Mouse (Mus musculus) naive thymus-derived CD4-positive, alpha-beta T cell, adult 2 months (primary cell): ENCODE data around the gene Gm49630.
"Not testable (repeated sequence)": the region's sequence is repeated elsewhere in the genome, so short reads cannot be mapped to it uniquely, and the experiment has no call there.

ENCODE experiments used
- DNase-seq: peaks from one replicate; pipeline ENCODE4 v3.0.0-alpha.2; 2011; ENCODE audit warnings: low read depth

Gm49630 gene

GRCm38 (mm10) chr17:7371879-7372278 lies at the start of gene Gm49630:
Gene Gm49630, minus strand, starts transcription at chr17:7371979.
- not testable (repeated sequence) for DNase-seq

GRCm38 (mm10) chr17:7420191-7420973 lies 48.6 kb upstream of the Gm49630 start:
- peak; percentile 2 for DNase-seq

DNA sequence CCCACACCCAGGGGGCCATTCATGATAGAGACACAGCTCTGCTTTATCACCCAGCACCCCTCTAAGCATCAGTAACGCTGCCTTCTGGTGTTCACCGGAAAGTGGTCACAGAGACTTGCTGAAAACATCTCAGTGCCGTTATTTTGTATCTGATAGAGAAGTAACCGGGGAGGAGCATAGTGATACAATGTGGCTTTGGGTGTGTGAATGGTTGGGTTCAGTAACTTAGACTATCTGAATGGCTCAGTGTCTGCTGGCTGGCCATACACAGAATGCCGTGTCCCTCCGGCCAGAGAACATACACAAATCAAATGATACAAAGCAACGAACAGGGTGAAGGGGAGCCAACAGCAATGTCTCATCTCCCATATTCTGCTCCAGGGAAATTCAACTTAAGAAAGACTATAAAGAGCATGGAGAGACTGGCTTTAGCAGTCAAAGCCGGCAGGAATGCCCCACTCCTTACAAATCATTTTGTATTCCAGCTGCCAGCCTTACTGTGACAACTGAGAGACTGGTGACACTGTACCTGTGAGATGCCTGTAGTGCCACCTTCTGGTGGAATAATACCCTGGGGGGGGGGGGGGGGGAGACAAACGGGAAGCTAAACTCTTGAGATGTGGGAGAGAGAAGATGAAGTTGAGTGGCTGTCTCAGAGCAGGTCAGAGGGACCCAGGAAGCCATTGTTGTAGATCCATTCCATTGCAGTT lies 43.0 kb upstream of the Gm49630 start:
- DNase-seq = not testable (repeated sequence)

DNA sequence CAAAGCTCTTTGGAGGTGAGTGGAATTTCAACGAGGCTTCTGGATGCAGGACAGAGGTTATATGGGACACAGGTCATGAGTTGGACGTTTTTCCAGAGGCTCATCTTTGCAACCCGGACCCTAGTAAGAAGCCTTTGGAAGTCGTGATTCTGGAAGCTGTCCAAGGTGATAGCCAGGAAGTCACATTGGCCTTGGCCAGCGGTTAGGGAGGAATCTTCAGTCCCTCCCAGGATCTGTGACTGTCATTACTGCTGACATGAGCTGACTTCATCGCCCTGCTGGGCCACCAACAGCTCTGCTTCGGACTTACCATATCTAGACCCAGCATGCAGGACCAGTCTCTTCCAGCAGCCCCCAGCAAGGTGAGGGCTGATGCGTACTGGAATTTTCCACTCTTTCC lies 41.6 kb upstream of the Gm49630 start:
- not testable (repeated sequence) for DNase-seq

GRCm38 (mm10) chr17:7399770-7400169 lies 28.0 kb upstream of the Gm49630 start:
- DNase-seq = not testable (repeated sequence)

DNA sequence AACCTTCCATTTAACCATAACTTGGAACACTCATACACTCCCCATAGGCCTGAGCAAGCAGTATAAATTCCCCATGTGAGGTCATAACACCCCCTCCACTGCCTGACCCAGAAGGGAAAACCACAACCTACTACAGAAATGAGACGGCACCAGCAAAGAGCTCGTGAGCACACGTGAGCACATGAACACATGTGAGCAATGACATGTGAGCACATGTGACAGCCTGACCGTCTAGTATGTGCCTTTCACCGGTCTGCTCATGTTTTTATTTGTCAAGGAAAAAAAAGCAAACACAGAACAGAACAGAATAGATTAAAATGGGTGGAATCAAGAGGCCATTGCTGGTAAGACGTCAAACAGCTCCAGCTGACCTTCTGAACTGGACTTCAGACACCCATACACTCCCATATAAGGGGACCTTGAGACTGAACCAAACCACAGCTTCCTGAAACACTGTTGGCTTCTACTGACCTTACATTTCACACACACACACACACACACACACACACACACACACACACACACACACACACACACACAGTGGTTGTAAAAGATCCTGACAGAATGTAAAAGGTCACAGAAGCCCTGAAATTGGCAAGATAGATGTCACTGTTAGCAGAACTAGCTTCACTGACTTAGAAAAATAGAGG lies 26.5 kb upstream of the Gm49630 start:
- not testable (repeated sequence) for DNase-seq

- DNase-seq = not testable (repeated sequence)
Measured at GRCm38 (mm10) chr17:7397079-7397478, 25.3 kb upstream of the Gm49630 start.

- DNase-seq = not testable (repeated sequence)
Measured at GRCm38 (mm10) chr17:7396288-7396687, 24.5 kb upstream of the Gm49630 start.

DNA sequence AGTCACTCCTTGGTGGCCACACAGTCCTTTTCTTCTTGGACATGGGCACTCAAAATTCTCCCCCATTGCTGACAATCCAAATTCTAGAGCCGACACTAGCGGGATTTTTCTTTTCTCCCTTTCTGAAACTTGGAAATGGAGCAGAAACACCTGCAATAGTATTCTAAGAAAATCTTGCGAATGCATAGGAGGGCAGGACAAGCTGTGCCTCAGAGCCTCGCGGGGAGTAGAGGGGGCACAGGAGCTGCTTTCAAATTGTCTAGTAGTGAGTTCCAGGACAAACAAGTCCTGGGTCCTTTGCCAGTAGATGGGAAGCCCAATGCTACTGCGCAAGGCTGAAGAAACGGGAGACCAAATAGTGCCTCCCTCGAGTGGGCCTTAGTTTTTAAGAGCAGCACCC lies 23.9 kb upstream of the Gm49630 start:
- not testable (repeated sequence) for DNase-seq

- DNase-seq = not testable (repeated sequence)
Measured at GRCm38 (mm10) chr17:7395116-7395515, 23.3 kb upstream of the Gm49630 start.

- not testable (repeated sequence) for DNase-seq
Measured at GRCm38 (mm10) chr17:7389898-7390297, 18.1 kb upstream of the Gm49630 start.

GRCm38 (mm10) chr17:7388958-7389356 lies 17.2 kb upstream of the Gm49630 start:
- DNase-seq = not testable (repeated sequence)

- DNase-seq = not testable (repeated sequence)
Measured at GRCm38 (mm10) chr17:7388341-7388957, 16.7 kb upstream of the Gm49630 start.

GRCm38 (mm10) chr17:7386016-7386415 lies 14.2 kb upstream of the Gm49630 start:
- DNase-seq = not testable (repeated sequence)

- not testable (repeated sequence) for DNase-seq
Measured at GRCm38 (mm10) chr17:7385364-7385763, 13.6 kb upstream of the Gm49630 start, which contains the start of gene Unc93a2. Gene Unc93a2, minus strand, starts transcription at chr17:7385464.

GRCm38 (mm10) chr17:7383167-7384143 lies 11.7 kb upstream of the Gm49630 start:
- DNase-seq = not testable (repeated sequence)

- DNase-seq = not testable (repeated sequence)
Measured at GRCm38 (mm10) chr17:7382711-7383110, 10.9 kb upstream of the Gm49630 start.

DNA sequence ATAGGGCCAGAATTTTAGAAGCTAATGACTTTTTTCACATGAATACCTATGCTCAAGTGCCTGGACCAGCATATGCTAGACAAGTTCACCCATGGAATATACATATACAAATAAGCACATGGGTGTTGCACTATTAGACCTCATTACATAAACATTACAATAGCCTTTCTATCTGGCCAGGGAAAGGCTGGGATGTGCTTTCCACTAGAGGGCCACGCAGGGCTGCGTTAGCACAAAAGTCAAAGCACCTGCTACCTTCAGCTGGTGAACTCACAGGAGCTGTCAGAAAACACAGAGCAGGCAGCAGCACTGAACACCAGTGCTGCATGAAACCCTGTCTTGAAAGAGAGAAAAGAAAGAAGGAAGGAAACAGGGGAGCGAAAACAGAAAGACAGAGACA lies 6.1 kb upstream of the Gm49630 start:
- not testable (repeated sequence) for DNase-seq

- not testable (repeated sequence) for DNase-seq
Measured at GRCm38 (mm10) chr17:7376951-7377700, 5.3 kb upstream of the Gm49630 start.

- DNase-seq = not testable (repeated sequence)
Measured at GRCm38 (mm10) chr17:7369401-7369800, 2.4 kb downstream of the Gm49630 start.
